Comparison of ENCODE assay signal across 9 mouse cellular contexts in the genomic region with DNA sequence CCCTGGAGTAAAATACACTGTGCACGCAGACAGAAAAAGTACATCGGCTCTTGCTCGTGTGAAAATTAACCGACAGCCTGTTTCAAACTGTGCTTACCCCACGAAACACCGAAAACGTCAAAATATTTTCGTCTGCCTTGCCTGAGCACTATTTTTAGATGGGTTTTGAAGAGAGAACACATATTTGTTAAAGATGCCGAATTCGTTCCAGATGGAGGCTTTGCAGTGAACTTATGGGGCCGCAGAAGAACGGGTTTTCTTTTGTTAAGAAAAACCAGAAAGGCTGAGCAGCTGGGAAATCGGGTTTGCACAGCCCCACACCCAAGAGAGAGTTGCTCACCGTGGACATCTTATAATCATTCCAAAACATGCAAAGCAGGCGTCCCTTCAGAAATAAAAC.
A peak's percentile ranks its signal among the peaks of the same experiment; 100 is the strongest.
DNase-seq lines count a peak whose midpoint lies in the region; ATAC-seq lines count a peak whose summit lies in the region.
"Had no signal": no experiment of that assay in that cellular context is flagged by ENCODE, and none has a peak within 500 bp of the region (broad histone marks: within the 10 kb centered on the region; RNA-seq: fewer than 3 reads in every experiment).

No protein-coding gene starts in this region.

- no peak overlapping the region for H3K4me3 ChIP-seq in heart, embryonic 10.5 days
- no peak overlapping the region for H3K4me3 ChIP-seq in forebrain, embryonic 16.5 days (replicated peaks; ENCODE audit: low read length)
- no peak overlapping the region for H3K4me3 ChIP-seq in midbrain, embryonic 14.5 days (replicated peaks; ENCODE audit: low read depth, low read length)
- H3K4me3 ChIP-seq in midbrain, embryonic 11.5 days (ENCODE audit: low read depth, low read length), result no peak overlapping the region

- no peaks in the 10 kb centered on the region for H3K9me3 ChIP-seq in heart, embryonic 10.5 days
- no peaks in the 10 kb centered on the region for H3K9me3 ChIP-seq in forebrain, embryonic 16.5 days (ENCODE audit: control insufficient read depth, low read length)
- H3K9me3 ChIP-seq in midbrain, embryonic 14.5 days (ENCODE audit: control insufficient read depth, low read length), result no peaks in the 10 kb centered on the region
- H3K9me3 ChIP-seq in midbrain, embryonic 11.5 days (ENCODE audit: control insufficient read depth, low read length), result no peaks in the 10 kb centered on the region

- peak; percentile 73 for ATAC-seq in forebrain, embryonic 16.5 days
- ATAC-seq in midbrain, embryonic 14.5 days (ENCODE audit: low FRiP score, low TSS enrichment), result no peak
- no peak for ATAC-seq in midbrain, embryonic 11.5 days (ENCODE audit: low FRiP score)

- DNase-seq in heart, embryonic 10.5 days (ENCODE audit: low spot score), result no peak
- no peak for DNase-seq in heart, postnatal 14 days
- DNase-seq in 3T3-L1 (ENCODE audit: low read depth, low spot score), result peak; percentile 17
- DNase-seq in layer of hippocampus, adult 9-10 months (ENCODE audit: low spot score), result peak; percentile 12
- DNase-seq in midbrain, embryonic 14.5 days, result no peak
- no peak for DNase-seq in midbrain, embryonic 11.5 days (ENCODE audit: low spot score, missing footprints)
- DNase-seq in testis, postnatal 14 days (ENCODE audit: low spot score), result no peak
- DNase-seq: retina, postnatal 1 day had no signal

- 78% methylated on average over 15 of the region's 15 CpGs for WGBS in heart, embryonic 10.5 days
- 30% methylated on average over 15 of the region's 15 CpGs for WGBS in forebrain, embryonic 16.5 days
- WGBS in midbrain, embryonic 14.5 days, result 84% methylated on average over 15 of the region's 15 CpGs
- 77% methylated on average over 15 of the region's 15 CpGs for whole genome bisulfite sequencing in midbrain, embryonic 11.5 days

- H3K36me3 ChIP-seq in heart, embryonic 10.5 days, result peaks cover 9% of the 10 kb centered on the region; the same call in 1 of the 2 replicates
- no peaks in the 10 kb centered on the region for H3K36me3 ChIP-seq in forebrain, embryonic 16.5 days (ENCODE audit: control insufficient read depth, insufficient read depth)
- no peaks in the 10 kb centered on the region for H3K36me3 ChIP-seq in midbrain, embryonic 14.5 days (ENCODE audit: control insufficient read depth, insufficient read depth, low read length)
- no peaks in the 10 kb centered on the region for H3K36me3 ChIP-seq in midbrain, embryonic 11.5 days (ENCODE audit: control insufficient read depth, insufficient read depth, low read length)

- H3K4me2 ChIP-seq in forebrain, embryonic 16.5 days (ENCODE audit: low read length), result peak overlapping the region; percentile 7; the same call in 1 of the 2 replicates
- H3K4me2 ChIP-seq in midbrain, embryonic 14.5 days (ENCODE audit: low read length), result no peak overlapping the region
- H3K4me2 ChIP-seq in midbrain, embryonic 11.5 days, result no peak overlapping the region

- peaks cover 14% of the 10 kb centered on the region for H3K4me1 ChIP-seq in heart, embryonic 10.5 days
- peaks cover 14% of the 10 kb centered on the region for H3K4me1 ChIP-seq in forebrain, embryonic 16.5 days (replicated peaks; ENCODE audit: control insufficient read depth, insufficient read depth, low read length)
- H3K4me1 ChIP-seq in midbrain, embryonic 14.5 days (ENCODE audit: control insufficient read depth, insufficient read depth, low read length), result 0 out of 2 replicates have a peak, but pooled peaks cover 4% of the 10 kb centered on the region
- H3K4me1 ChIP-seq in midbrain, embryonic 11.5 days (ENCODE audit: control insufficient read depth, insufficient read depth, low read length), result no peaks in the 10 kb centered on the region

- peak overlapping the region; percentile 69; the same call in 1 of the 2 replicates for H3K27ac ChIP-seq in heart, embryonic 10.5 days
- H3K27ac ChIP-seq in forebrain, embryonic 16.5 days (ENCODE audit: low read length), result no peak overlapping the region
- no peak overlapping the region for H3K27ac ChIP-seq in midbrain, embryonic 14.5 days (replicated peaks; ENCODE audit: low read depth, low read length)
- H3K27ac ChIP-seq in midbrain, embryonic 11.5 days (ENCODE audit: low read depth, low read length), result no peak overlapping the region

- no peaks in the 10 kb centered on the region for H3K27me3 ChIP-seq in heart, embryonic 10.5 days (ENCODE audit: insufficient read depth, poor library complexity, severe bottlenecking)
- no peaks in the 10 kb centered on the region; the same call in none of the 2 replicates for H3K27me3 ChIP-seq in forebrain, embryonic 16.5 days (replicated peaks; ENCODE audit: control insufficient read depth, insufficient read depth, low read length)
- no peaks in the 10 kb centered on the region for H3K27me3 ChIP-seq in midbrain, embryonic 14.5 days (ENCODE audit: control insufficient read depth, insufficient read depth, low read length)
- no peaks in the 10 kb centered on the region for H3K27me3 ChIP-seq in midbrain, embryonic 11.5 days (ENCODE audit: control insufficient read depth, insufficient read depth, low read length)

- H3K9ac ChIP-seq in forebrain, embryonic 16.5 days (replicated peaks; ENCODE audit: low read depth, low read length), result no peak overlapping the region
- H3K9ac ChIP-seq in midbrain, embryonic 14.5 days (replicated peaks; ENCODE audit: low read length), result no peak overlapping the region
- no peak overlapping the region for H3K9ac ChIP-seq in midbrain, embryonic 11.5 days (ENCODE audit: low read length)

- intact Hi-C loops in heart, postnatal 14 days (cut with DNase I), result loop anchor here (5.0 kb wide), 1 partner anchor 60 kb away; no protein-coding TSS in a partner anchor

Comparison
In these comparisons a context has a peak if more than half of its experiments do, and no peak if none do; other contexts are left out.
1. DNase-seq: peak in 3T3-L1 (single experiment) and layer of hippocampus, adult 9-10 months (single experiment); none in heart, embryonic 10.5 days (single experiment), heart, postnatal 14 days (0 of 2), midbrain, embryonic 14.5 days (single experiment), midbrain, embryonic 11.5 days (single experiment) and testis, postnatal 14 days (single experiment).